8 mouse cellular contexts compared by ENCODE assay signal in the genomic region with DNA sequence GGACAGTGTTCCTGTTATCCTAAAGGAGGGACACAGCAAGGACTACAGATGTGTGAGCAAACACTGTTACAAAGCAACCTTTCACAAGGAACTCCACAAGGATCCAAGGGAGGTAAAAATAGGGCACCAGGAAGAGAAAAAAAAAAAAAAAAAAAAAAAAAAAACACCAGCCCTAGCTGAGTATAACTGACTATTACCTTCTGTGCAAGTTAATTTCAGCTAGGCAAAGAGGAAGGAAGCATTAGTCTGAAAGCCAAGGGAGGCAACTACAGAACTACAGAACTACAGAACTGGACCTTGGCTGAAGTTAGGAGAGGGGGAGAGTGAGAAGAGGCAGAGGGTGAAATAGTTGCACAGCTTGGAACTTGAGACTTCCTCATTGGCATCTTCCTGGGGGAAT. TPM values are rescaled to one million over a fixed set of nuclear protein-coding genes. Genes with fewer than 3 reads are reported as not detected.
DNase-seq lines count a peak whose midpoint lies in the region; ATAC-seq and TF ChIP-seq lines count a peak whose summit lies in the region.

No protein-coding gene starts in this region.

- no peaks in the 10 kb centered on the region for H3K9me3 ChIP-seq in intestine, postnatal 0 days (ENCODE audit: control insufficient read depth)

- peak overlapping the region; percentile 78 for H3K4me2 ChIP-seq in intestine, postnatal 0 days (replicated peaks; ENCODE audit: low read depth)

- H3K36me3 ChIP-seq in spleen, adult 2 months (ENCODE audit: control insufficient read depth, insufficient read depth, low read length) = no peaks in the 10 kb centered on the region; the same call in 1 of the 2 replicates
- H3K36me3 ChIP-seq in intestine, postnatal 0 days (ENCODE audit: control insufficient read depth, insufficient read depth) = no peaks in the 10 kb centered on the region; the same call in 1 of the 2 replicates

- H3K4me3 ChIP-seq in spleen, adult 2 months (ENCODE audit: extremely low read depth, insufficient read depth, insufficient read length) = no peak overlapping the region
- H3K4me3 ChIP-seq in intestine, postnatal 0 days (ENCODE audit: low read depth, low read length) = no peak overlapping the region

- H3K27me3 ChIP-seq in spleen, adult 2 months (ENCODE audit: control insufficient read depth, insufficient read depth, low read length) = no peaks in the 10 kb centered on the region
- H3K27me3 ChIP-seq in intestine, postnatal 0 days (replicated peaks; ENCODE audit: control insufficient read depth, insufficient read depth, low read length) = no peaks in the 10 kb centered on the region

- H3K4me1 ChIP-seq in spleen, adult 2 months (ENCODE audit: control insufficient read depth, insufficient read depth, insufficient read length) = no peaks in the 10 kb centered on the region
- peaks cover 3% of the 10 kb centered on the region; the same call in 1 of the 2 replicates for H3K4me1 ChIP-seq in intestine, postnatal 0 days (replicated peaks; ENCODE audit: control insufficient read depth, insufficient read depth, low read length)

- TF ChIP-seq CTCF in spleen, adult 2 months (IDR thresholded peaks at IDR 0.05; ENCODE audit: extremely low read depth, insufficient read depth, insufficient read length, insufficient replicate concordance) = no peak
- no peak for TF ChIP-seq CTCF in intestine, postnatal 0 days (IDR thresholded peaks at IDR 0.05; ENCODE audit: low read depth)

- peak; percentile 28 for DNase-seq in heart, adult 8-10 months (ENCODE audit: low spot score)
- DNase-seq in heart, adult 11 months = no peak
- no peak for DNase-seq in spleen, adult 2 months (ENCODE audit: low read depth in 1 of 2, low spot score in 2 of 2)
- DNase-seq in spleen, adult 18-20 months = no peak
- no peak for DNase-seq in adrenal gland, postnatal 14 days
- no peak for DNase-seq in left cerebral cortex, adult 9 months (ENCODE audit: low spot score in 2 of 2)
- DNase-seq in cerebellum, postnatal 36 days = no peak

- ATAC-seq in intestine, postnatal 0 days = no peak

- peak overlapping the region; percentile 13; the same call in 1 of the 2 replicates for H3K27ac ChIP-seq in spleen, adult 2 months (ENCODE audit: insufficient read depth, low read length)
- H3K27ac ChIP-seq in intestine, postnatal 0 days (ENCODE audit: low read depth, low read length) = peak overlapping the region; percentile 57

- no peak overlapping the region for H3K9ac ChIP-seq in intestine, postnatal 0 days (ENCODE audit: low read depth, low read length)

- TF ChIP-seq POLR2A in spleen, adult 2 months (IDR thresholded peaks at IDR 0.05; ENCODE audit: low read depth, low read length) = no peak

RNA-seq across cellular contexts. Expression of a gene that starts 0.9 kb away (rescaled TPM):
- 10 to 100 TPM; 47.5 to 59.2 (median 53.3) TPM for total RNA-seq in heart, adult 8-10 months (2022)
- polyA plus RNA-seq in spleen, adult 2 months (2012; rRNA removed) = 7.6 and 9.5 TPM in 2 replicates
- 77.3 and 87.4 TPM in 2 replicates for polyA plus RNA-seq in intestine, postnatal 0 days (2015; fragmentation: Nextera tagmentation; extraction: Ambion mirVana)
- 59.1 and 64.9 TPM in 2 replicates for total RNA-seq in adrenal gland, postnatal 14 days (2021)

RNA-seq across cellular contexts. Expression of a gene that starts 57.9 kb away (rescaled TPM):
- total RNA-seq in heart, adult 8-10 months (2022) = 10 to 100 TPM; 22.3 to 30.7 (median 25.0) TPM
- 2.4 and 3.0 TPM in 2 replicates for polyA plus RNA-seq in spleen, adult 2 months (2012; rRNA removed)
- polyA plus RNA-seq in intestine, postnatal 0 days (2015; fragmentation: Nextera tagmentation; extraction: Ambion mirVana) = 34.6 and 35.3 TPM in 2 replicates
- 48.7 and 51.9 TPM in 2 replicates for total RNA-seq in adrenal gland, postnatal 14 days (2021)
